Mouse (Mus musculus): Measurements from ENCODE around the gene Acot13.
A peak's percentile ranks its signal among the peaks of the same experiment; 100 is the strongest.
"Not testable (repeated sequence)": the region's sequence is repeated elsewhere in the genome, so short reads cannot be mapped to it uniquely, and the experiment has no call there.

Gene Acot13

DNA sequence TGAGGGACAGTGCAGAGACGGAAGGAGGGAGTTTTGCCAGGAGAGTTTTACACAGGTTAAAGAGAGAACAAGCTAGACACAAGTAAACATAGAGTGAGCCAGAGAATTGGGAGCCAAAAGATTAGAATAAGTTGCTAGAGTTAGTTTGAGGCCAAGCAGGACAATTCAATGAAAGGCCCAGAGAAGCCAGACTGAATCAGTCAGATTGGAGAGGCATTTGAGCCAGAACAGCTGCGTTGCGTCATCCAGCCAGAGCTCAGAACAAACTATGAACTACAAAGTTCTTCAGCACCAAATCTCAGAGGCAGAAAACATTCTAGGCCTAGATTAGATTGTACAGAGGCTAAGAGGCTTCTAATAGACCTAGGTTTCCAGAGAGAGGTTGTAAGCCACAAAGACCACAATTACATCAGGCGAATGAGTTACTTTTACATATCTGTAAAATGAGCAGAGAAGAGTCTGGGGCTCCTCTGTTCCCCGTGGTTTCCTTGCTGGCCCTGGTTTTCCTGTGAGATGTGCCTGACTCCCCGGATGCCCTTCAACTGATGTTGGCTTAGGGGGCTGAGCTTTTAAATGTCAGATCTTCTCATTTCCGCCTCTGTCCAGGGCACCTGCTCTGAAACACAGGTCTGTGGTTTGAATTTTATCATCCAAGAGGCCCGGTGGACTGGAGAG is 52.5 kb downstream of the Acot13 start:
- DNase-seq = no peak

DNA sequence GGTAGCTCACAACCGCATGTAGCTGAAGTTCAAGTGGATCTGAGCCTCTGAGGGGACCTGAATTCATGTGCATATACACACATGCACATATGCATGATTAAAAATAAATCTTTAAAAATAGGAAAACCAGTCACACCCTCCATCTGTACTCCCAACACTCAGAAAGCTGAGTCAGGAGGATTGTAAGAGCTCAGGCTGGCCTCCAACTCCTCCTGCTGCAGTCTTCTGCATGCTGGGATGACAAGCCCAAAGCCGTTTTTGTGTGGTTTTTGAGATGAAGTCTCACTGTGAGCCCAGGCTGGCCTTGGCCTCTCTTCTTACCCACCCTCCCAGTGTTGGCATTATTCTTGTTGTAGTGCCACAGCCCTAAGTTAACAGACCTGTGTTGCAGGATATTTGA is 53.3 kb downstream of the Acot13 start:
- DNase-seq = no peak

DNA sequence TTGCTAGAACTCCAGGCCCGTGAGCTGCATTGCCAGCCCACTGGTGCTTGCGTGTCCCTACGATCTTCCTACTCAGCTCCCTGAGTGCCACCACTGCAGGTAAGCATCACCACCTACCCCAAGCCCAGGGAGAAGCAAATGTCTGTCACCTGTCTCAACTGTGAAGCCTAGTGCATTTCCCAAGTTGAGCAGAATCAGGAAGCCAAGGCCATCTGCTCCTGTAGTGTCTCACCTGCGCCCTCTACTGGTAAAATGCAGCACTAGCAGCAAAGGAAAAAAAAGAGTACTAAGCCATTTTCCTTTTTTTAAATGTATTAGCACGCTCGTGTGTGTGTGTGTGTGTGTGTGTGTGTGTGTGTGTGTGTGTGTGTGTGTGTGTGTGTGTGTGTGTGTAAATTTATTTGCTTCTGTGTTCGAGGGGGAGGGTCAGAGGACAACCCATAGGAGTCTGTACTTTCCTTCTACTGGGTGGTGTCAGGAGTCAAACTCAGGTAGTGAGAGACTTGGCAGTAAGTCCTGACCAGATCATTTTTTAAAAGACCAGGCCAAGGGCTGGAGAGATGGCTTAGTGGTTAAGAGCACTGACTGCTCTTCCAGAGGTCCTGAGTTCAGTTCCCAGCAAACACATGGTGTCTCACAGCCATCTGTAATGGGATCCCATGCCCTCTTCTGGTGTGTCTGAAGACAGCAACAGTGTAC is 55.0 kb downstream of the Acot13 start:
- peak; percentile 57 for DNase-seq

DNA sequence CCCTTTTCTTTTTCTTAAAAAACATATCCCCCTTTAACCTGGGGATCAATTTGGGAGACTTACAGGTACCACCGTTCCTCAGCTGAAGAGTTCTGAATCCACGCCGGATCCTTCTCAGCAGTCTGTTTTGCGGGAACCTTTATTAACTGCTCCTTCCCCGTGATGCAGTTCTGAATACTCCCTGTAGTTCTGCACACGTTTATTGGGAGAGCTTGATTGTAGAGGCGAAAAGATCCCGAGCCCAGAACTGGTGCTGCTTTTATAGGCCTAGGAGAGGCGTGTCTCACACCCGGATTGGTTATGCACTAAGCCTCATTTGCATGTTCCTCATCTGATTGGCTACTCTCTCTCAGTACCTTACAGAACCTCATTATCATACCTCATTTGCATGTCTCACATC is 59.9 kb downstream of the Acot13 start:
- not testable (repeated sequence) for DNase-seq

Measured in lung, postnatal 14 days (tissue).